Mouse (Mus musculus) lung, adult 2 months (tissue): Measurements from ENCODE around the gene Adap1.

Source experiments
- CTCF ChIP-seq: fragments of 200-500 bp; IDR thresholded peaks from 2 replicates; pipeline ENCODE4 v1.5.1; 2011; ENCODE audit warnings: mild to moderate bottlenecking, low read length, control low read depth; ENCODE audit not compliant: insufficient read depth
- POLR2A ChIP-seq: fragments of 200-500 bp; IDR thresholded peaks from 2 replicates; pipeline ENCODE4 v1.6.1; 2011; ENCODE audit warnings: low read depth, mild to moderate bottlenecking, control low read depth, low read length, borderline replicate concordance; ENCODE audit errors: extremely low read depth

GRCm38 (mm10) chr5:139321331-139321730 lies 4.1 kb downstream of the Adap1 start:
- TF ChIP-seq CTCF, result no peak
- no peak for TF ChIP-seq POLR2A
